In the genomic region with DNA sequence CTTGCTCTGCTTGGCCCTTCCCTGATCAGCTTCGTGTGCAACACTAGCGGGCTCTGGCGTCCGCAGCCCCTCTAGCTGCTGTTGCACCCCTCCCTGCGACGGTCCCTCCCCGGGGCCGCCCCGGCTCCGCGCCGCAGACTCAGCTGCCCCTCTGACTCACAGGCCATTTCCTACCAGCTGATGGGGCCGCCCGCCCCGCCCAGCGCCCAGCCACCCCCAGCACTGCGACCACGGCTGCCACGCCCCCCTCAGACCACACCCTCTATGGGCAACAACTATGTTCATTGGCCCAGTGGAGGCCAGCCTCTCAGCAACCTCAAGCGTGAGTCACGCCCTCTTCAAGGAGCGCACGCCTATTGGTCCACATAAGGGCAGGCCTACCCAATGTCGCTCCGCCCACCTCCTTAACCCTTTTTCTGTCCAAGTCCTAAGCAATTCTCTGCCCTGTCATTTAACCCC, we compare ENCODE assay signal across 7 mouse cellular contexts. TPM values are rescaled to one million over a fixed set of nuclear protein-coding genes. Genes with fewer than 3 reads are reported as not detected.
DNase-seq lines count a peak whose midpoint lies in the region; ATAC-seq lines count a peak whose summit lies in the region.

No protein-coding gene starts in this region.

- peaks cover 9% of the 10 kb centered on the region; the same call in 1 of the 2 replicates for H3K4me1 ChIP-seq in embryonic facial prominence, embryonic 11.5 days (ENCODE audit: control insufficient read depth, insufficient read depth, low read length)
- peaks cover 19% of the 10 kb centered on the region for H3K4me1 ChIP-seq in limb, embryonic 11.5 days (ENCODE audit: control insufficient read depth, insufficient read depth, low read length)
- peaks cover 53% of the 10 kb centered on the region for H3K4me1 ChIP-seq in midbrain, embryonic 14.5 days (ENCODE audit: control insufficient read depth, insufficient read depth, low read length)

- 1% methylated on average over 25 of the region's 25 CpGs for WGBS in embryonic facial prominence, embryonic 11.5 days
- WGBS in limb, embryonic 11.5 days: 0% methylated on average over 25 of the region's 25 CpGs
- WGBS in midbrain, embryonic 14.5 days: 0% methylated on average over 25 of the region's 25 CpGs

- no peaks in the 10 kb centered on the region for H3K36me3 ChIP-seq in embryonic facial prominence, embryonic 11.5 days (replicated peaks; ENCODE audit: control insufficient read depth, insufficient read depth, low read depth, low read length)
- no peaks in the 10 kb centered on the region for H3K36me3 ChIP-seq in limb, embryonic 11.5 days (ENCODE audit: control insufficient read depth, insufficient read depth, low read length)
- peaks cover 20% of the 10 kb centered on the region for H3K36me3 ChIP-seq in midbrain, embryonic 14.5 days (ENCODE audit: control insufficient read depth, insufficient read depth, low read length)

- peak overlapping the region; percentile 90 for H3K4me2 ChIP-seq in embryonic facial prominence, embryonic 11.5 days (ENCODE audit: low read depth, low read length)
- peak overlapping the region; percentile 89 for H3K4me2 ChIP-seq in limb, embryonic 11.5 days (ENCODE audit: low read depth, severe bottlenecking)
- H3K4me2 ChIP-seq in midbrain, embryonic 14.5 days (ENCODE audit: low read length): peak overlapping the region; percentile 85

- no peaks in the 10 kb centered on the region for H3K9me3 ChIP-seq in embryonic facial prominence, embryonic 11.5 days (replicated peaks; ENCODE audit: control insufficient read depth, low read length)
- H3K9me3 ChIP-seq in limb, embryonic 11.5 days (ENCODE audit: control insufficient read depth, low read length): no peaks in the 10 kb centered on the region
- H3K9me3 ChIP-seq in midbrain, embryonic 14.5 days (ENCODE audit: control insufficient read depth, low read length): no peaks in the 10 kb centered on the region

- H3K9ac ChIP-seq in embryonic facial prominence, embryonic 11.5 days (replicated peaks; ENCODE audit: low read length): peak overlapping the region; percentile 78
- peak overlapping the region; percentile 64 for H3K9ac ChIP-seq in limb, embryonic 11.5 days (ENCODE audit: low read length)
- peak overlapping the region; percentile 77 for H3K9ac ChIP-seq in midbrain, embryonic 14.5 days (replicated peaks; ENCODE audit: low read length)

- DNase-seq in adrenal gland, postnatal 14 days: peak; percentile 99
- peak; percentile 97 for DNase-seq in embryonic facial prominence, embryonic 11.5 days (ENCODE audit: low spot score)
- peak; percentile 100 for DNase-seq in heart, adult 11 months
- peak; percentile 94 for DNase-seq in kidney, adult 18-20 months
- peak; percentile 94 for DNase-seq in limb, embryonic 11.5 days (ENCODE audit: low spot score)
- peak; percentile 97 for DNase-seq in midbrain, embryonic 14.5 days
- DNase-seq in spleen, adult 18-20 months: peak; percentile 93

- peak overlapping the region; percentile 65 for H3K4me3 ChIP-seq in embryonic facial prominence, embryonic 11.5 days (ENCODE audit: low read depth, low read length)
- H3K4me3 ChIP-seq in limb, embryonic 11.5 days (ENCODE audit: low read depth, low read length): peak overlapping the region; percentile 50
- H3K4me3 ChIP-seq in midbrain, embryonic 14.5 days (replicated peaks; ENCODE audit: low read depth, low read length): peak overlapping the region; percentile 61

- no peaks in the 10 kb centered on the region for H3K27me3 ChIP-seq in embryonic facial prominence, embryonic 11.5 days (ENCODE audit: control insufficient read depth, insufficient read depth, low read length)
- H3K27me3 ChIP-seq in limb, embryonic 11.5 days (ENCODE audit: control insufficient read depth, insufficient read depth, low read length): no peaks in the 10 kb centered on the region
- H3K27me3 ChIP-seq in midbrain, embryonic 14.5 days (ENCODE audit: control insufficient read depth, insufficient read depth, low read length): no peaks in the 10 kb centered on the region

- peak; percentile 94 for ATAC-seq in embryonic facial prominence, embryonic 11.5 days (replicated peaks; ENCODE audit: insufficient number of reproducible peaks, low FRiP score, low TSS enrichment, low read depth)
- ATAC-seq in limb, embryonic 11.5 days (ENCODE audit: insufficient number of reproducible peaks, low FRiP score, low TSS enrichment, low read depth): peak; percentile 97
- peak; percentile 95 for ATAC-seq in midbrain, embryonic 14.5 days (ENCODE audit: low FRiP score, low TSS enrichment)

- peak overlapping the region; percentile 62 for H3K27ac ChIP-seq in embryonic facial prominence, embryonic 11.5 days (replicated peaks; ENCODE audit: low read depth, low read length)
- 0 out of 2 replicates have a peak overlapping the region, but pooled peaks have one; percentile 1 for H3K27ac ChIP-seq in limb, embryonic 11.5 days (replicated peaks; ENCODE audit: low read depth, low read length)
- peak overlapping the region; percentile 78 for H3K27ac ChIP-seq in midbrain, embryonic 14.5 days (replicated peaks; ENCODE audit: low read depth, low read length)

RNA-seq across cellular contexts. Expression of gene Fam214b, which starts 5.9 kb away (rescaled TPM):
- total RNA-seq in adrenal gland, postnatal 14 days (2021): 36.6 and 40.8 TPM in 2 replicates
- 8.7 and 9.6 TPM in 2 replicates for polyA plus RNA-seq in embryonic facial prominence, embryonic 11.5 days (2014; fragmentation: Nextera tagmentation; extraction: Ambion mirVana)
- polyA plus RNA-seq in limb, embryonic 11.5 days (2014; fragmentation: Nextera tagmentation; extraction: Ambion mirVana): 6.0 and 6.5 TPM in 2 replicates
- 32.5 and 35.4 TPM in 2 replicates for polyA plus RNA-seq in midbrain, embryonic 14.5 days (2014; fragmentation: Nextera tagmentation; extraction: Ambion mirVana)

RNA-seq across cellular contexts. Expression of gene Stoml2, which starts 8.6 kb away (rescaled TPM):
- total RNA-seq in adrenal gland, postnatal 14 days (2021): 200 and 206 TPM in 2 replicates
- 410 TPM in 2 replicates for polyA plus RNA-seq in embryonic facial prominence, embryonic 11.5 days (2014; fragmentation: Nextera tagmentation; extraction: Ambion mirVana)
- 411 and 426 TPM in 2 replicates for polyA plus RNA-seq in limb, embryonic 11.5 days (2014; fragmentation: Nextera tagmentation; extraction: Ambion mirVana)
- polyA plus RNA-seq in midbrain, embryonic 14.5 days (2014; fragmentation: Nextera tagmentation; extraction: Ambion mirVana): 219 and 222 TPM in 2 replicates

RNA-seq across cellular contexts. Expression of gene Pigo, which starts 14.5 kb away (rescaled TPM):
- total RNA-seq in adrenal gland, postnatal 14 days (2021): 16.8 and 17.3 TPM in 2 replicates
- 17.3 and 18.8 TPM in 2 replicates for polyA plus RNA-seq in embryonic facial prominence, embryonic 11.5 days (2014; fragmentation: Nextera tagmentation; extraction: Ambion mirVana)
- 21.7 and 22.7 TPM in 2 replicates for polyA plus RNA-seq in limb, embryonic 11.5 days (2014; fragmentation: Nextera tagmentation; extraction: Ambion mirVana)
- 23.3 and 26.4 TPM in 2 replicates for polyA plus RNA-seq in midbrain, embryonic 14.5 days (2014; fragmentation: Nextera tagmentation; extraction: Ambion mirVana)

RNA-seq across cellular contexts. Expression of gene Unc13b, which starts 18.6 kb away (rescaled TPM):
- 12.1 and 13.9 TPM in 2 replicates for total RNA-seq in adrenal gland, postnatal 14 days (2021)
- polyA plus RNA-seq in embryonic facial prominence, embryonic 11.5 days (2014; fragmentation: Nextera tagmentation; extraction: Ambion mirVana): 4.1 and 6.1 TPM in 2 replicates
- polyA plus RNA-seq in limb, embryonic 11.5 days (2014; fragmentation: Nextera tagmentation; extraction: Ambion mirVana): 2.4 and 2.5 TPM in 2 replicates
- polyA plus RNA-seq in midbrain, embryonic 14.5 days (2014; fragmentation: Nextera tagmentation; extraction: Ambion mirVana): 14.3 and 20.4 TPM in 2 replicates

RNA-seq across cellular contexts. Expression of gene Fancg, which starts 29.8 kb away (rescaled TPM):
- total RNA-seq in adrenal gland, postnatal 14 days (2021): 8.7 and 10.2 TPM in 2 replicates
- 19.7 and 22.7 TPM in 2 replicates for polyA plus RNA-seq in embryonic facial prominence, embryonic 11.5 days (2014; fragmentation: Nextera tagmentation; extraction: Ambion mirVana)
- polyA plus RNA-seq in limb, embryonic 11.5 days (2014; fragmentation: Nextera tagmentation; extraction: Ambion mirVana): 19.1 and 23.6 TPM in 2 replicates
- polyA plus RNA-seq in midbrain, embryonic 14.5 days (2014; fragmentation: Nextera tagmentation; extraction: Ambion mirVana): 17.4 and 20.4 TPM in 2 replicates

Comparison
In these comparisons a context has a peak if more than half of its experiments do, and no peak if none do; other contexts are left out.
1. Peak in every context shown above with its lines: DNase-seq, ATAC-seq, H3K4me3 ChIP-seq and H3K27ac ChIP-seq.
2. H3K27ac ChIP-seq: peak in every context shown above with its lines; median percentile 78 in midbrain, embryonic 14.5 days; 62 in embryonic facial prominence, embryonic 11.5 days; 1 in limb, embryonic 11.5 days.